Mouse (Mus musculus) layer of hippocampus, postnatal 10 days (tissue): ENCODE results near the gene Erbb3. TPM values are rescaled to one million over a fixed set of nuclear protein-coding genes. Genes with fewer than 3 reads are reported as not detected.
"Not testable (repeated sequence)": the region's sequence is repeated elsewhere in the genome, so short reads cannot be mapped to it uniquely, and the experiment has no call there.

Experiments
- DNase-seq, 2 experiments: peaks; one replicate each; pipeline ENCODE4 v3.0.0; 2021; ENCODE audit warnings: low spot score in 2 of 2
- total RNA-seq, 2 experiments: library from RNA; stranded (reverse); gene quantifications; 2 replicates each; pipeline ENCODE4 v1.2.3; 2021

Gene Erbb3
- total RNA-seq, 2 experiments from 2014 or later = 0.71 to 0.76 TPM

GRCm38 (mm10) chr10:128565206-128565787 is 24.2 kb downstream of the Erbb3 start:
- DNase-seq = no peak

GRCm38 (mm10) chr10:128563544-128563943 is 25.9 kb downstream of the Erbb3 start:
- DNase-seq = no peak

GRCm38 (mm10) chr10:128556963-128557362 is 32.5 kb downstream of the Erbb3 start:
- no peak for DNase-seq

GRCm38 (mm10) chr10:128556286-128556685 is 33.2 kb downstream of the Erbb3 start:
- DNase-seq = no peak

GRCm38 (mm10) chr10:128555567-128555966 is 33.9 kb downstream of the Erbb3 start:
- not testable (repeated sequence) for DNase-seq

- not testable (repeated sequence) for DNase-seq
Observed at GRCm38 (mm10) chr10:128550144-128550823, 39.2 kb downstream of the Erbb3 start.

GRCm38 (mm10) chr10:128549682-128550057 is 39.8 kb downstream of the Erbb3 start:
- DNase-seq = peak; percentile 31 to 48

GRCm38 (mm10) chr10:128548947-128549681 is 40.3 kb downstream of the Erbb3 start, which contains the start of gene Rpl41:
Rpl41 (minus strand) TSS chr10:128549305.
- peak; percentile 88 to 90 for DNase-seq

GRCm38 (mm10) chr10:128548051-128548791 is 41.2 kb downstream of the Erbb3 start:
- peak; percentile 28 to 47 for DNase-seq

- DNase-seq = peak; percentile 90 to 94
Observed at GRCm38 (mm10) chr10:128547361-128548032, 42.0 kb downstream of the Erbb3 start, which contains the start of gene Zc3h10. Zc3h10 (minus strand) TSS chr10:128547774.

GRCm38 (mm10) chr10:128546787-128547186 is 42.7 kb downstream of the Erbb3 start:
- no peak for DNase-seq

GRCm38 (mm10) chr10:128546361-128546760 is 43.1 kb downstream of the Erbb3 start:
- no peak for DNase-seq

GRCm38 (mm10) chr10:128545570-128545898 is 43.9 kb downstream of the Erbb3 start:
- no peak for DNase-seq

- DNase-seq = no peak
Observed at GRCm38 (mm10) chr10:128544674-128545569, 44.5 kb downstream of the Erbb3 start.

GRCm38 (mm10) chr10:128544151-128544657 is 45.2 kb downstream of the Erbb3 start:
- no peak for DNase-seq

- no peak for DNase-seq
Observed at GRCm38 (mm10) chr10:128543100-128543499, 46.4 kb downstream of the Erbb3 start.

- DNase-seq = no peak
Observed at GRCm38 (mm10) chr10:128538340-128538870, 51.0 kb downstream of the Erbb3 start.

- peak; percentile 86 to 88 for DNase-seq
Observed at GRCm38 (mm10) chr10:128536266-128536940, 53.0 kb downstream of the Erbb3 start.
